Comparison of ENCODE assay signal across 8 mouse cellular contexts in genomic region chr19:37174716-37175435, GRCm38 (mm10). TPM values are rescaled to one million over a fixed set of nuclear protein-coding genes. Genes with fewer than 3 reads are reported as not detected.
DNase-seq lines count a peak whose midpoint lies in the region; ATAC-seq and TF ChIP-seq lines count a peak whose summit lies in the region.

No protein-coding gene starts in this region.

- TF ChIP-seq CTCF in lung, postnatal 0 days (IDR thresholded peaks at IDR 0.05) = no peak

- peak; percentile 59 for ATAC-seq in lung, postnatal 0 days

- no peaks in the 10 kb centered on the region for H3K9me3 ChIP-seq in hindbrain, embryonic 10.5 days
- H3K9me3 ChIP-seq in lung, postnatal 0 days (ENCODE audit: low read length) = no peaks in the 10 kb centered on the region

- H3K27ac ChIP-seq in hindbrain, embryonic 10.5 days = peak overlapping the region; percentile 80
- H3K27ac ChIP-seq in lung, postnatal 0 days (ENCODE audit: low read length) = no peak overlapping the region; the same call in 1 of the 2 replicates

- H3K27me3 ChIP-seq in hindbrain, embryonic 10.5 days (ENCODE audit: insufficient read depth, poor library complexity, severe bottlenecking) = peaks cover 52% of the 10 kb centered on the region
- peaks cover 3% of the 10 kb centered on the region for H3K27me3 ChIP-seq in lung, postnatal 0 days (replicated peaks; ENCODE audit: insufficient read depth, low read length)

- peak overlapping the region; percentile 71 for H3K4me3 ChIP-seq in hindbrain, embryonic 10.5 days
- H3K4me3 ChIP-seq in lung, postnatal 0 days (ENCODE audit: low read depth, low read length) = peak overlapping the region; percentile 59

- under 1% methylated on average over 36 of the region's 36 CpGs for WGBS in hindbrain, embryonic 10.5 days
- WGBS in lung, postnatal 0 days = under 1% methylated on average over 36 of the region's 36 CpGs

- no peak for TF ChIP-seq EP300 in lung, postnatal 0 days (IDR thresholded peaks at IDR 0.05)

- H3K36me3 ChIP-seq in hindbrain, embryonic 10.5 days = no peaks in the 10 kb centered on the region
- no peaks in the 10 kb centered on the region for H3K36me3 ChIP-seq in lung, postnatal 0 days (ENCODE audit: insufficient read depth, low read length)

- H3K4me1 ChIP-seq in hindbrain, embryonic 10.5 days (replicated peaks) = peaks cover 26% of the 10 kb centered on the region
- H3K4me1 ChIP-seq in lung, postnatal 0 days (ENCODE audit: insufficient read depth, low read depth, low read length) = no peaks in the 10 kb centered on the region

- peak; percentile 43 for DNase-seq in ES-CJ7 (ENCODE audit: low read depth, low spot score)
- peak; percentile 68 for DNase-seq in cerebellum, adult 11-12 months
- peak; percentile 50 for DNase-seq in forelimb bud, embryonic 11.5 days (ENCODE audit: low read depth, low spot score)
- DNase-seq in hindbrain, embryonic 10.5 days (ENCODE audit: low spot score) = no peak
- DNase-seq in layer of hippocampus, postnatal 14 days (ENCODE audit: low spot score in 2 of 2) = peak; percentile 69 to 79
- peak; percentile 79 for DNase-seq in lung, postnatal 0 days (ENCODE audit: low spot score)
- peak; percentile 52 for DNase-seq in ovary, postnatal 36 days (ENCODE audit: low spot score)
- peak; percentile 28 for DNase-seq in urinary bladder, adult 2 months (ENCODE audit: low spot score)

- peak overlapping the region; percentile 29; the same call in 1 of the 2 replicates for H3K9ac ChIP-seq in lung, postnatal 0 days (replicated peaks; ENCODE audit: low read depth)

- peak overlapping the region; percentile 100 for H3K4me2 ChIP-seq in lung, postnatal 0 days (replicated peaks; ENCODE audit: low read depth, low read length)

RNA-seq across cellular contexts. Expression of gene March5, which starts 32.5 kb away (rescaled TPM):
- 112 and 116 TPM in 2 replicates for polyA plus RNA-seq in hindbrain, embryonic 10.5 days (2016; fragmentation: Nextera tagmentation; extraction: Ambion mirVana)
- 10 to 100 TPM; 83.5 to 84.0 TPM for total RNA-seq in layer of hippocampus, postnatal 14 days (2021)
- 83.1 and 97.6 TPM in 2 replicates for polyA plus RNA-seq in lung, postnatal 0 days (2015; fragmentation: Nextera tagmentation; extraction: Ambion mirVana)
- 54.8 and 58.1 TPM in 2 replicates for polyA plus RNA-seq in urinary bladder, adult 2 months (2012; rRNA removed)

RNA-seq across cellular contexts. Expression of gene Cpeb3, which starts 33.5 kb away (rescaled TPM):
- 0.87 and 2.9 TPM in 2 replicates for polyA plus RNA-seq in hindbrain, embryonic 10.5 days (2016; fragmentation: Nextera tagmentation; extraction: Ambion mirVana)
- total RNA-seq in layer of hippocampus, postnatal 14 days (2021) = 10 to 100 TPM; 59.6 to 61.8 TPM
- polyA plus RNA-seq in lung, postnatal 0 days (2015; fragmentation: Nextera tagmentation; extraction: Ambion mirVana) = 1.3 and 2.3 TPM in 2 replicates
- polyA plus RNA-seq in urinary bladder, adult 2 months (2012; rRNA removed) = 5.5 and 7.0 TPM in 2 replicates
